Mouse (Mus musculus): ENCODE measurements around the gene Kdm7a.

DNA sequence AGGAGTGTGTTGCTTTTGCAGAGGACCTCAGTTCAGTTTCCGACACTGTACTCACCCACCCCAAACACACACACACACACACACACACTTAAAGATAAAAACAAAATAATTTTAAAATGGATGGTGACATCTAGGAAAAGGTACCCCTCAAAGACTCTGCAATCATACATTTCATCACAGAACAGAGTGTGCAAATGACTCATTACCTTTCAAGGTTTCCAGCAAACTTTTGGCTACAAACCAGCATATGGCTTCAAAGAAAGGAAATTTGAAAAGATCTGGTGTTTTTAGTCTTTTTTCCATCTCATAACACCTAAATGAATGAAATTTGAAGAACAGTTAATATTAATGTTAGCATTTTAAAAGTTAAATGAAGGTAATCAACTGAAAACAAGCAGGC lies 41.7 kb downstream of the Kdm7a start:
- TF ChIP-seq POLR2A (IDR thresholded peaks at IDR 0.05; ENCODE audit: low read depth, low read length) (no peak), CTCF (IDR thresholded peaks at IDR 0.05; ENCODE audit: extremely low read depth, insufficient read length, insufficient replicate concordance, low read depth, low read length) (no peak)
